Mouse (Mus musculus) hindbrain, embryonic 11.5 days (tissue): ENCODE measurements around the gene Mtcl1. TPM values are rescaled to one million over a fixed set of nuclear protein-coding genes. Genes with fewer than 3 reads are reported as not detected.

Experiments used
- ATAC-seq: fragments of 200-750 bp; cut with Nextera tagmentation; 2 replicates; pipeline ENCODE4 v1.8.0; 2017; ENCODE audit warnings: mild to moderate bottlenecking, moderate TSS enrichment, moderate library complexity; ENCODE audit not compliant: low FRiP score
- DNase-seq: peaks from one replicate; pipeline ENCODE4 v3.0.0-alpha.2; 2015; ENCODE audit warnings: low spot score
- H3K27ac ChIP-seq: fragments of 300-500 bp; sonication (generic); 2 replicates; pipeline ENCODE4 v1.5.1; 2014; ENCODE audit warnings: mild to moderate bottlenecking, low read depth, low read length
- H3K27me3 ChIP-seq: fragments of 300-500 bp; sonication (generic); 2 replicates; pipeline ENCODE4 v1.6.1; 2014; ENCODE audit warnings: mild to moderate bottlenecking, low read length, moderate library complexity, mixed read lengths; ENCODE audit not compliant: control insufficient read depth, insufficient read depth
- H3K36me3 ChIP-seq: fragments of 300-500 bp; sonication (generic); 2 replicates; pipeline ENCODE4 v1.6.1; 2014; ENCODE audit warnings: mild to moderate bottlenecking, low read length, moderate library complexity, mixed read lengths; ENCODE audit not compliant: control insufficient read depth, insufficient read depth
- H3K4me1 ChIP-seq: fragments of 300-500 bp; sonication (generic); replicated peaks from 2 replicates; pipeline ENCODE4 v1.6.1; 2014; ENCODE audit warnings: low read length, mixed read lengths; ENCODE audit not compliant: control insufficient read depth, insufficient read depth
- H3K4me2 ChIP-seq: fragments of 300-500 bp; sonication (generic); replicated peaks from 2 replicates; pipeline ENCODE4 v1.6.1; 2014; ENCODE audit warnings: mild to moderate bottlenecking, low read depth, low read length
- H3K4me3 ChIP-seq: fragments of 300-500 bp; sonication (generic); 2 replicates; pipeline ENCODE4 v1.5.1; 2014; ENCODE audit warnings: low read depth, low read length
- H3K9ac ChIP-seq: fragments of 300-500 bp; sonication (generic); 2 replicates; pipeline ENCODE4 v1.6.1; 2014; ENCODE audit warnings: low read depth, low read length
- H3K9me3 ChIP-seq: fragments of 300-500 bp; sonication (generic); 2 replicates; pipeline ENCODE4 v1.6.1; 2016; ENCODE audit warnings: low read length; ENCODE audit not compliant: control insufficient read depth
- WGBS: fragments of 180-500 bp; shearing (Covaris S2); extraction: QIAGEN DNeasy Blood & Tissue Kit; methylation state at CpG from one replicate; pipeline ENCODE4 v1.1.7; 2014; 5-methylcytosine and 5-hydroxymethylcytosine counted together
- polyA plus RNA-seq: library from polyadenylated mRNA; unstranded; fragments of >200 nt; fragmentation: Nextera tagmentation; extraction: Ambion mirVana; gene quantifications from 2 replicates; pipeline ENCODE4 v1.2.1, GENCODE M21; 2014

The Mtcl1 gene
- polyA plus RNA-seq = 47.9 and 59.8 TPM in 2 replicates

GRCm38 (mm10) chr17:66449460-66450341 lies at the start of gene Mtcl1:
Gene Mtcl1 (minus strand): TSS chr17:66449750.
- peak within 1 kb of the TSS; percentile 98 for H3K4me3 ChIP-seq
- H3K36me3 ChIP-seq = no peaks in the 10 kb centered on the region
- no peaks in the 10 kb centered on the region for H3K9me3 ChIP-seq
- no peaks in the 10 kb centered on the region for H3K27me3 ChIP-seq
- peak within 1 kb of the TSS; percentile 97 for H3K27ac ChIP-seq
- peak; percentile 83 for ATAC-seq
- H3K4me2 ChIP-seq = peak within 1 kb of the TSS; percentile 91
- peaks cover 15% of the 10 kb centered on the region for H3K4me1 ChIP-seq
- DNase-seq = peak; percentile 90
- 1% methylated on average over 57 of the region's 76 CpGs for WGBS
- peak within 1 kb of the TSS; percentile 98 for H3K9ac ChIP-seq

- DNase-seq = no peak
- no peak overlapping the region for H3K9ac ChIP-seq
- H3K36me3 ChIP-seq = peaks cover 11% of the 10 kb centered on the region
- 87% methylated on average over 14 of the region's 14 CpGs for whole genome bisulfite sequencing
- H3K27me3 ChIP-seq = no peaks in the 10 kb centered on the region
- H3K4me3 ChIP-seq = no peak overlapping the region
- H3K4me1 ChIP-seq = no peaks in the 10 kb centered on the region
- H3K4me2 ChIP-seq = no peak overlapping the region
- H3K9me3 ChIP-seq = no peaks in the 10 kb centered on the region
- no peak overlapping the region for H3K27ac ChIP-seq
- no peak for ATAC-seq
Measured at GRCm38 (mm10) chr17:66498598-66498997, 49.0 kb upstream of the Mtcl1 start.

GRCm38 (mm10) chr17:66496589-66496988 lies 47.0 kb upstream of the Mtcl1 start:
- no peaks in the 10 kb centered on the region for H3K4me1 ChIP-seq
- peaks cover 11% of the 10 kb centered on the region for H3K36me3 ChIP-seq
- no peaks in the 10 kb centered on the region for H3K9me3 ChIP-seq
- 86% methylated on average over 9 of the region's 9 CpGs for WGBS
- no peaks in the 10 kb centered on the region for H3K27me3 ChIP-seq
- H3K4me2 ChIP-seq = no peak overlapping the region
- no peak overlapping the region for H3K27ac ChIP-seq
- no peak overlapping the region for H3K4me3 ChIP-seq
- no peak for DNase-seq
- no peak for ATAC-seq
- H3K9ac ChIP-seq = no peak overlapping the region

GRCm38 (mm10) chr17:66490022-66490601 lies 40.6 kb upstream of the Mtcl1 start:
- H3K4me2 ChIP-seq = no peak overlapping the region
- no peaks in the 10 kb centered on the region for H3K27me3 ChIP-seq
- H3K4me1 ChIP-seq = no peaks in the 10 kb centered on the region
- DNase-seq (peak; percentile 79), ATAC-seq (no peak)
- H3K36me3 ChIP-seq = peaks cover under 1% of the 10 kb centered on the region; the same call in 1 of the 2 replicates
- H3K27ac ChIP-seq = no peak overlapping the region
- no peaks in the 10 kb centered on the region for H3K9me3 ChIP-seq
- WGBS = 42% methylated on average over 10 of the region's 10 CpGs
- no peak overlapping the region for H3K9ac ChIP-seq
- no peak overlapping the region for H3K4me3 ChIP-seq

- 0 out of 2 replicates have a peak, but pooled peaks cover 3% of the 10 kb centered on the region for H3K4me1 ChIP-seq
- no peak overlapping the region for H3K4me3 ChIP-seq
- no peaks in the 10 kb centered on the region for H3K36me3 ChIP-seq
- WGBS = 92% methylated on average over 6 of the region's 6 CpGs
- ATAC-seq (no peak), DNase-seq (no peak)
- no peaks in the 10 kb centered on the region for H3K27me3 ChIP-seq
- H3K4me2 ChIP-seq = no peak overlapping the region
- H3K27ac ChIP-seq = no peak overlapping the region
- no peak overlapping the region for H3K9ac ChIP-seq
- H3K9me3 ChIP-seq = no peaks in the 10 kb centered on the region
Measured at GRCm38 (mm10) chr17:66486576-66486975, 37.0 kb upstream of the Mtcl1 start.

GRCm38 (mm10) chr17:66485742-66486141 lies 36.2 kb upstream of the Mtcl1 start:
- 0 out of 2 replicates have a peak, but pooled peaks cover 3% of the 10 kb centered on the region for H3K4me1 ChIP-seq
- H3K27ac ChIP-seq = no peak overlapping the region
- no peaks in the 10 kb centered on the region for H3K36me3 ChIP-seq
- H3K9ac ChIP-seq = no peak overlapping the region
- ATAC-seq (no peak), DNase-seq (peak; percentile 93)
- no peak overlapping the region for H3K4me3 ChIP-seq
- H3K4me2 ChIP-seq = no peak overlapping the region
- no peaks in the 10 kb centered on the region for H3K9me3 ChIP-seq
- no peaks in the 10 kb centered on the region for H3K27me3 ChIP-seq
- WGBS = 12% methylated on average over 11 of the region's 11 CpGs

GRCm38 (mm10) chr17:66484965-66485364 lies 35.4 kb upstream of the Mtcl1 start:
- Histone ChIP-seq H3K4me3 (no peak overlapping the region), H3K4me2 (no peak overlapping the region), H3K36me3 (no peaks in the 10 kb centered on the region), H3K9ac (no peak overlapping the region), H3K27me3 (no peaks in the 10 kb centered on the region), H3K9me3 (no peaks in the 10 kb centered on the region), H3K4me1 (peaks cover 3% of the 10 kb centered on the region; the same call in 1 of the 2 replicates), H3K27ac (no peak overlapping the region)
- DNase-seq (no peak), ATAC-seq (no peak)
- WGBS = 46% methylated on average over 2 of the region's 2 CpGs

GRCm38 (mm10) chr17:66483651-66484454 lies 34.3 kb upstream of the Mtcl1 start:
- no peak overlapping the region for H3K4me3 ChIP-seq
- H3K4me1 ChIP-seq = peaks cover 3% of the 10 kb centered on the region
- ATAC-seq (no peak), DNase-seq (no peak)
- H3K9me3 ChIP-seq = no peaks in the 10 kb centered on the region
- no peak overlapping the region for H3K9ac ChIP-seq
- WGBS = 63% methylated on average over 9 of the region's 9 CpGs
- H3K27me3 ChIP-seq = no peaks in the 10 kb centered on the region
- H3K27ac ChIP-seq = no peak overlapping the region
- H3K4me2 ChIP-seq = no peak overlapping the region
- H3K36me3 ChIP-seq = no peaks in the 10 kb centered on the region
